Mouse (Mus musculus) right cerebral cortex, postnatal 10 days (tissue): ENCODE data around the gene Pex26.
A peak's percentile ranks its signal among the peaks of the same experiment; 100 is the strongest.

Experiments used
- DNase-seq, 2 experiments: peaks; one replicate each; pipeline ENCODE4 v3.0.0; 2021; ENCODE audit warnings: low spot score in 2 of 2

The Pex26 gene

DNA sequence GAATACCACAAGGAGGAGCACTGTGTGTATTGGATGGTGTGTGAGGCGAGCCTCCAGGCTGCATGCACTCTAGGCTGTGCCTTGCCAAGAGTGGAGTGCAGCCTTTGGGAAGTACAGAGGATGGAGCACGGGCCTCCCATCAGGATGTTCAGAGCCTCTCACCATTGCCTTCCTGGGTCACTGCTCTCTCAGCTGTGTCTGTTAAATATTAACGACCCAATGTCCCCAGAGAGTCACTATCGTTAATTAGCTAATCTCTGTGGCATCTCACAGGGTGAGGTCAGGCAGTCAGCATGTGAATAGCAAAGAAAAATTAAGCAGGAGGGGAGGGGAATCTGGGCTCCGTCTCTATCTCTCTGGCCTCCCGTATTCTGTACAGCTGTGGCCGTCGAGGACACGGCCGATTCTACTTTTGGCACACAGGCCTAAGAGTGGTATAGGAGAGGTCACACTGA lies 17.3 kb upstream of the Pex26 start:
- DNase-seq, result no peak

DNA sequence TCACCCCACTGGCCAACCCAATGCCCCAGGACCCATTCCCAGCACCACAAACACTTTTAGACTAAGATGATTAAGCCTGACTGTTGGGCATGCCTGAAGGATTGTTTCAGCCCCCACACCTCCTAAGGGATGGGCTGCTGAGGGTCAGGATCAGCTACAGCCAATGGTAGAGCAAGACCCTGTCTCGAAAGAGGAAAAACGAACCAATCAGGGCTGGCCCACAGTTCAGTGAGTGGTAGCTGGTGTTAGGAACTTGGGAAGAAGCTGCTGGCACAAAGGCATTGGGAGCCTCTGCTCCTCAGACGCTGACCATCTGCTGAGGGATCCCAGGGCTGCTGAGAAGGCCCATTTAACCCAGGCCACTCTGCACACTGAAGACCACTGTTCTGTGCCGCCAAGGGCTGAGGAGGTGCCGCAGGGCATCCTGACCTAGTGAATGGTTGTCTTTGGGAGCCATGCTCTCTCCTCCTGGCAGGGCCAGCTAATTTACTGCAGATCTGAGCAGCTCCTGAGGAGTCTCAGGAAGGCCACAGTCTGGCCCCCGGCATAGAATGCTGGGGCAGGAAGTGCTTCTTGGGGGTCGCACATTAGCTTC lies 16.0 kb upstream of the Pex26 start:
- no peak for DNase-seq

DNA sequence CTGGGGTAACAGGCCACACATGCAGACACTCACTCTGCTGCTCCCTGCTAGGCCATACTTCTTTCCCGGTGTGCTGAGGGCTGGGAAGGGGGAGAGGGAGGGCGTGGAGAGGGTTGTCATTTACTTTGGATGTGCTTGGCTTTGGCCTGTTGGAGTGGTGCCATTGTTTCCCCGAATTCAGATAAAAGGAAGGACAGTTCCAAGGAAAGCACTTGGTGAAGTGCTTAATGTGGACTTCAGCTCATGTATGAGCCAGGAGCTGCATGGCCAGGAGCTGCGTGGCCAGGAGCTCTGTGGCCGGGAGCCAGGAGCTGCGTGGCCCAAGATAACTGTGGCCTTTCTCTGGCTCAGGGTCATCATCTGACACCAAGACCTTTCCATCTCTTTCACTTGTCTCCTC lies 12.4 kb upstream of the Pex26 start:
- no peak for DNase-seq

DNA sequence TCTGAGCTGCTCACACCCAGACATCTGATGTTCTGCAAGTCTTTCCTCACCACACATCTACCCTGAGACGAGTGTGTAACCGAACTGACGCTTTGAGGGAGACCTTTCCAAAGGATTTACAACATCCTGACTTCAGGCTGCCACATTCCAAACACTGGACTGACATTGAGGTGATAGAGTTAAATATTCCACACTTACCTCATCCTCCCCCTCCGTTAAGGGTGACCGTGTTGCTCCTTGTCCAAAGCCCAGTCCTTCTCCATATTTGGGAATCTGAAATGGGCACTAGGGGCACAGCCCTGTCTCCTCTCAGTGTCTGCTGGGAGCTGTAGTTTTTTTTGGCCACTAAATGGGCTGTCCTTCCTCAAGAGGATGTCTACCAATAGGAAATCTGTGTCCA lies 10.0 kb upstream of the Pex26 start:
- DNase-seq, result no peak

DNA sequence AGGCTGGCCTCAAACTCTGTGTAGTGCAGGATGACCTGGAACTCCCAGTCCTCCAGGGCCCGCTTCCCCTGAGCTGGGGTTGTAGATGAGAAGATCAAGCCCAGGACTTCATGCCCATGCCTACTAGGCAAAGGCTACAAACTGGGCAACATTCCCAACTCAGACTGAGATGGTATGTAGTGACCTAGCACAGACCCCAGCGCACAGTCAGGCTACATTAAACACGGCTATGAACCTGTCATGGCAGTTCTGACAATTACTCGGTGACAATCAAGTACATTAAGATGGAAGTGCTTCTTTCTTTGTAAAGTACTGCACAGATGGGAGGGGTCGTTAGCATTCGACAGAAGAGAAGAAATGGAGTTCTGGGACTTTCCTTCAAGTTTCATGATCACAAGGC lies 8.7 kb upstream of the Pex26 start:
- DNase-seq, result no peak

DNA sequence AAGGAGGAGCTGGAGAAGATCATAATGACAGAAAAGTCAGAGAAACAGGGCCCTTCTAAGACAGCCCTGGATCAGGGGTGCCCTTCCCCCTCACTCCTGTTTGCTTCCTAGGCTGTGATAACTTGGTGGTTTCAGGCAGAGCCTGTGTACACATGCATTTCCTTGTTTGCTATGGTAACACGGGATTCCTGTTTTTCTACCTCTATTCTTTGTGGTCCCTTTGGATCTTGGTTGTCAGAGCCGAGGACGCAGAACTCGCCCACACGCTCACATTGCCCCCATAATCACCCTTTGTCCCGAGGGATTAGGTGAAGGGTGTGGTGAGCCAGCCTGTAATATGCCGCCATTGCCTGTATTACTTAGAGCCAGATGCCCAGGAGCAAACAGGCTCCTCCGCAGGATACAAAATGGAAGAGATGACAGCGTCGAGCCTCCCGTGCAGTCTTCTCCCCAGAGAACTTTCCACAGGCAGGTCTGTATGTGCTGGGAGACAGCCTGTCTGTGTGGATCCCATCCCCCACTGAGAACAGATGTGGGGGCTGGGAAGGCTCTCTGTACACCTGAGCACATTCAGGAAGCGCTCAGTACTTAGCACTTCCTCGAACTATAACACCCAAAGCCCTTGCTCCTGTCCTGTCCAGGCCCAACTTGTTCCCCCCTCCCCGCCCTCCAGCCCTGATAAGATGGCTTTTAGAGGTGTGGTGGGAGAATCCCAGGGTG lies 7.3 kb upstream of the Pex26 start:
- DNase-seq, result no peak

DNA sequence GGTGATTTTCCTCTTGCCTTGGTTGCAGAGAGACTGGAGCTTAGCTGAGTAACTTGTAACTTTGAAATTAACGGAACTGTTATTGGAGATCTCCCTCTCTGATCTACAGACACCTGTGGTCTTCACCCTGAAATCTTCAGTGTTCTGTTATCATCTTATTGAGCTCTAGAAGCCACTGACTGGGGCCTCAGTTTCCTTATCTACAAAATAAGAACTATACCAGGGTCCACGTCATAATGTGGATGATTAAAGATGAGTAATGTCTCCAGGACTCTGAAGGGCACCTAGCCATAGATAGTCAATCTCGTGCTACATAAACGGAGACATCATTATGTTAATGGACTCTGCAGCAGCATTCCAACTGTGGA lies 6.8 kb upstream of the Pex26 start:
- DNase-seq, result no peak

DNA sequence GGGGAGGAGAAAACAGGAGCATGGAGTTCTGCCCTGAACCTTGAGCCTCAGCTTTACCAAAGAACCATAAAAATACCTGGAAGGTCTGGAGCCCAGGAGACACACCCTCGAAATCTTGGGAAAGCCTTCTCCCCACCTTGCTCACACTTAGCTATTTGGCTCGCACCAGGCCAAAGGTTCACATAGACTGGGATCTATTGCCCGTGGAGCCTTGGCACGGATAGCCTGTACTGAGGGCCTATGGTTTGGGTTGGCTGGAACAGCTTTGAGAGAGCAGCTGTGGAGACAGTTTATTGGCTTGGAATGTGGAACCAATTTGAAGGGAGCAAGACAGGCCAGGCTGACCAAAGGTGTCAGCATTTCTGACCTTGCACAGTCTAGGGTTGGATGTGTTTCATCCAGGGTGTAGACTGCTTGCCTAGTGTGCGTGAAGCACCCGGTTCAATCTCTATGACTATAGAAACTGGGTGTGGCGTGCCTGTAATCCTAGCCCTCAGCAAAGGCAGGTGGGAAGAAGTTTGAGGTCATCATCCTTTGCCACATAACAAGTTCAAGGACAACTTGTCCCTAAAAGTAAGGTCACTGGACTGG lies 6.3 kb upstream of the Pex26 start:
- no peak for DNase-seq

DNA sequence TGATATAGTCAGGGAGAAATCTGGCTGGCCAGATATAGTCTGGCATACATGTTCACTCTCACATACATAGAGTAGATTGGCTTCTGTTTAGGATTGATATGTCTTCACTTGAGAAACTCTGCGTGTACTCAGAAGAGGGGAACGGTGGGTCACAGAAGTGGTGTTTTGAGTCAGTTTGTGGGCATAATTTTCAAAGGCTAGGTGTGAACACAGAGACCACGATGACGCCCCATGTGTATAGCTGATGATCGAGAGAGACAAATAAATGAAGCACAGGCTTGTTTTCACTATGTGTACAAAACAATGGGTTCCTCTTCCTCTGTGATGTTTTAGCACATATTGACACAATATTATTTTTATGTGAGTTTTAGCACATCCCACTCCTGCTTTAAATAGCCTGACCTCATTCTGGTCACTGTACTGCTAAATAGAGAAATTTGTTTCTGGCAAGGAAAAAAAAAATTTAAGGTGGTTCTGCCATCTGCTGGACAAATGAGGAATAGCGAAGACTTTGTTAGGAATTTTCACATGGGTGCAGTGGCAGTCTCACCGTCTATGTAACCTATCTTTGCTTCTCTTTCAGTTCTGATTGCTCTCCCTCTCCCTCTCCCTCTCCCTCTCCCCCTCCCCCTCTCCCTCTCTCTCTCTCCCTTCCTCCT lies 4.6 kb upstream of the Pex26 start:
- peak; percentile 74 to 79 for DNase-seq

DNA sequence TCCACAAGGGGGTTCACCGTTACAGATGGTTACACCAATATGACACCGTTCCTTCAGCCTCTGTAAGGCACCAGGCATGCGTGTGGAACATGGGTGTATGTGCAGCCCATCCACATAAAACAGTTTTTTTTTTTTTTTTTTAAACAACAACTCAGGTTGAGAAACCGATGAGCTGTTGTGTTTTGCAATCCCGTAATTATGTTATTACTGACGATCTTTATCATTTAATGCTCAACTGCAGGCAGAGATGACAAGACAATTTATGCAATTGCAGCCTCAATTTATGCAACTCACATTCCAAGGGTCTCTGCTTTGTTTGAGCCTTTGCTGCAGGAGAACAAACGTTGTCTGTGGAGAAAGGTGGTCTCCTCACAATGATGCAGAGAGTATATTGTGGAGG lies 3.6 kb upstream of the Pex26 start:
- DNase-seq, result no peak

DNA sequence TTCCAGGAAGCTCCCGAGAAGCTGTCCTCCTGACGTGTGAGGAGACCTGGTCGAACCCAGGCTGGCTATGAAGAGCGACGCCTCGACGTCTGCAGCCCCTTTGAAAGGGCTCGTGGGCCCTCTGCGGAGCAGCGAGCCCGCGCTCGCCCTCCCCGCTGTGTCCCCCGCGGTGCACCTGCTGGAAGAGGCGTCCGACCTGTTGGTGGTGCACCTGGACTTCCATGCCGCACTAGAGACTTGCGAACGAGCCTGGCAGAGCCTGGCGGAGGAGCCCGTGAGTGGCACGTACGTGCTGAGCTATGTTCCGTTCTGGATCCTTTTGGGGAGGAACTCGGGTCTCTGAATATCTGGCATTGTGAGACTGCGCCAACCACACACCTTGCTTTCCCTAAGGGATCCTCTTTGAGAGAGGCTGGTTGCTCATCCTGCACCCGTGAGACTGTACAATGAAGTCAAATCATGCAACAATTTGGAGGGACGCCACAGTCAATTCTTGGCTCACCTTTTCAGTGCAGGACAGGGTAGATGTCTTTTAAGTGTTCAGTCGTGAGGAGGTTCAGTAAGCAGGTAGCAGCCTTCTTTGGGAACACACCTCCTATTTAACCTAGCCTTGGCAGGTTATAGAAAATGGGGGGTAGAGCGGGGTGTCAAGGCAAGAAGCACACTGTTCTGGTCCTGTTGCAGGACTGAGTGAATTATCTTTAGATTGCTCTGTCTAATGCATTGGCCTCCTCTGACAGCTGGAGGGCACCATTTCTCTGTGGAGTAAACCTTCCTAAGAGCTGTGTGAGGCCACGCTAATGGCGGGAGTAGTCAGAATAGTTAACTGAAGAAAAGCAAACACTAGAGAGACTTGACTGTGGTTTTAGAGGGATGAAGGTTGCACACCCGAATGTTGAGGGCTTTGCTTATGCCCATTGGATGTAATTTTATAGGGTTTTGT lies 1.0 kb downstream of the Pex26 start:
- DNase-seq, result peak; percentile 67 to 75

DNA sequence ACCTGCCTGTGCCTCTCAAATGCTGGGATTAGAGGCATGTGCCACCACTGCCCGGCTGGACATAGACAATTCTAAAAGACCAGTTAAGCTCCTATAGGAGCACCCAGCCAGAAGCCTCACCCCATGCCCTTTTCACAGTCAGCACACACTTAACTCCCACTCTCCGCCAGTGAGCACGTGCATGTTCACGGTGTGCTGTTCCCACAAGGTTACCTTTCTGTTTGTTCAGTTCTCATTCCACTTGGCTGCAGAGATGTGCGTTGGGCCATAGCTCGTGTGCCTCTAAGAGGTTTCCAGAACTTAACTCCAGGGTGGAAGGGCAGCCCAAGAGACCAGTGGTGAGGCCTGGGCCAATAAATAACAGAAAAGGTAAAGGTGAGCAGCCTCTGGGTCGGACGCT lies 1.8 kb downstream of the Pex26 start:
- no peak for DNase-seq

DNA sequence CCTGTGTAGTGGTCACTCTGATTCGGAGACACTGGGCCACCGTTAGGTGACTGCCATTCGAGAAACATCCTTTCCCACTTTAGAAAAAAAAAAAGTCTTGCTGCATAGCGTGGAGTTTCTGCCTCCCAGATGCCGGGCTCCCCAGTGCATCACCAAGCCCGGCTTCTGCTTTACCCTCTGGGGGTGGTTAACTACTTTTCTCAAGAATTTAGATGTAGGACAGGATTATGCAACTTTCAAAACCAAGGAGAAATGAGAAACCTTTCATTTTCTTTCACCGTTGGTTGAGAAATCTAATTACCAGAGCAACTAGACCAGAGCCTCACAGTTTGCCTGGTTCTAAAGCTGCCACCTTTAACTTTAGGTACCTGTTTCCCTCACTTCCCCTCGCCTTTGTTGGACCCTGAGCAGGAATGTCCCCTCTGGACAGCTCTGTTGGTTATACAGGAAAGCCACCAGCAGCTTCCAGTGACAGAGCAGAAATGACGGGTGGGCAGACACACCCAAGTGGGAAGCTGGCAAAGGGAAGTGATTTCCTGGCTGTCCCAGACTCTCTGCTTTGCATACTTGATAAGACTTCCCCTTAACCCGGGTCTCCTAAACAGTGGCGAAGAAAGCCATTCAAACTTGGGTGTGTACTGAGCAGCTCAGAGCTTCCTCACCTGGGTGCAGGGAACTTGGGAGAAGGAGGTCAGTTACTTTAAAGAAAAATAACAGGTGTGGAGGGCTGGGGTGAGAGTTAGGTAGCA lies 8.0 kb downstream of the Pex26 start:
- no peak for DNase-seq

DNA sequence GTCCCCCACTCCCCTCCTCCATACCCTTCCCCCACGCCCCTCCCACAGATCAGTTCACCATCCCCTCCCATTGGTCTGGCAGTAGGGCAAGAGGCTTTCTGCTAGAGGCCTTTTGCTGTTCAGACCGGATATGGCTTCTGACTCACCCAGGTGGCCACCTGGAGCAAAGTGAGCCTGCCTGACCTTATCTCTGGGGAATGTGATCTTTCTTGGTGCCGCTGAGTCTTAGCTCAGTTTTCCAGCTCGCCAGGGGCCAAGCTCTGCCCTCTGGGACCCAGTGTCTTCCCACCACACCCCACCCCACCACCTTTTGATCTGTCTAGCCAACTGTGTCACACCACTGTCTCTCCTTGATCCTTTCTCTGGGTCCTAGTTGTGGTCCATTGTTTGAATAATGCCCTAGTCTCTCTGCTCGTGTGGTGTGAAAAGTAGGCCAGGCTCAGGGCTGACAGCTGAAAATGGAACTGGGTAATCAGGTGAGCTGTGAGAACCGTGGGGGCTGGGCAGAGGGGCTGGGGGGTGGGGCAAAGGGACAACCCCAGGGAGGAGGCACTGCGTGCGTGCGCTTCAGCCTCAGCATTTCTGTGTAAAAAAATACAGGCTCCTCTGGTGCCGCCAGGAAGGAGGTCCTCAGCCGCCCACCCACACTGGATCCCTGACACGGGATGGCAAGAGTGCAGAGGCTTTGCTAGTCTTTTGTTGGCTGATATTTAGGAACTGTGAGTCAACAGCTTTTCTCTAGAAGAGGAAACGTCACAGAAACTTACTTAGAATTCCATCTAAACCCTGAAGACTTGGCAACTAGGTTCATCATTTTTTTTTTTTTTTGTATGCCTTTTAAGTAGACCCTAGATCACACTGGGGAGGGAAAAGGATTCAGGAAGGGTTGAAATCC lies 10.8 kb downstream of the Pex26 start:
- no peak for DNase-seq

DNA sequence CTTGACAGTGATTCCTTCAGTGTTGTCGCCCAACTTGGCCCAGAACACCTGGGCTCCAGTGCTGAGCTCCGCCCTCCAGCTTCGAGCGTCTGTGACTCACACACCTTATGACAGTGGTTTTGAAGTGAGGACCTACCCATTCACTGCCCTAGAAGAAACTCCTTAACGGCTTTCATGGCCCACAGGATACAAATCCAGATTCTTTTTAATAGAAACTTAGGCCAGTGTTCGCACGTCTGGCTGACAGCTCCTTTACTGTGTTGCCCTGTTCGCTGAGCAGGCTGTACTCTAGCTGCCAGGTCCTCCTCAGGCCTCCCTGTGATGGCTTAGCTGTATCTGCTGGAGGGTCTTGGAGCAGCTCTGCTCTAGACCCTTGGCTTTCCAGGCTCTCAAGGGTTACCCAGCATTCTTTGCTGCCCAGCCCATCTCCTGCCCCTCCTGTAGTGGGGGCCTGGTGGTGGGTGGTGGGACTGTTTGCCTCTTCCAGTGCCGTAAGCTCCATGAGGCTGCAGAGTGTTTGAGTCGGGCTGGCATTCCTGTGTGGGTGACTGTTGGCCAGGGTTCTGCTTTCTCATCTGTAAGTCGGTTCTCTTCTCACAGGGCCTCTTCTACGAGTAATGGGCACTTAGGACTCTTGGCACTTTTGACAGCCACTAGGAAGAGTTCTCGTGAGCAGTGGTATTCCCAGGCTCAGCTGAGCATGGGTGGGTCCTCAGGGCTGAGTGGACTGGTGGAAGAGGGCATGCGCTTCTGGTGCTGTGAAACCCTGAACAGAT lies 11.7 kb downstream of the Pex26 start:
- DNase-seq, result no peak

DNA sequence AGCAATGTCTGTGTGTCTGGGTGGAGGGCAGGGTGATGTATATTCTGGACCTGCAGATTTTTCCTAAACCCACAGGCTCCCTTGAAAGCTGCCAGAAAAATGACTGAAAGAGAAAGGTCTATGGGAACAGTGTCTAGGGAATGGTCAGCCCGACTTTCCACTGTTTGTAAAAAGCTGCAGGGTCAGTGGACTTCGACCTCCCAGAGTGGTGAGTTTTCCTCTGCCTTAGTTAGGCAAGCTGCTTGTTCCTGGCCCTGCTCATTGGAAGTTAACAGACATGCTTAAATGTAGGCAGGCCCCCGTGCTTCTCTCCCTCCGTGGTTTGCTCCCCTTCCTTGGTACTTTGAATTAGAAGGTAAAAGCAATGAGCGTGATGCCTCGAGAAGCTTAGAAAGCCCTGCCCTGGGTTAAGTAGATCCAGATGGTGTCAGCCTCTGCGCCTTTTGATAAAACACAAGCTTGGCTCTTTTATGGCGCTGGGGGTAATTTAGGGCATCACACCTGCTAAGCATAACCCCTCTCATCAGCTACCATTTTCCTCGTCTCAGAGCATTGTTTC lies 14.4 kb downstream of the Pex26 start:
- no peak for DNase-seq

DNA sequence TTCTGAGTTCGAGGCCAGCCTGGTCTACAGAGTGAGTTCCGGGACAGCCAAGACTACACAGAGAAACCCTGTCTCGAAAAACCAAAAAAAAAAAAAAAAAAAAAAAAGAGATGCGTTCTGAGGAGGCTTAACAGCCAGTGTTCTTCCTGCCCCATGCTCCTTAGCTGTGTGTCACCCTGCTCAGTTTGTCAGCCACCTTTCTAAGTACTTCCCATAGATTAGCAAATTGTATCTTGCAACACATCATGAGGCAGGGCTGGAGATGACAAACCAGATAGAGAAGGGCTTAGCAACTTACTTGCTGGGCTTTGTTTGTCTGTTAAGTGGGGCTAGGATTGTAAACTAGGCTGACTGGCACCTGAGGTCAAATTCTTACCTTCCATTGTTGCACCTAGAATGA lies 17.0 kb downstream of the Pex26 start:
- DNase-seq, result no peak

DNA sequence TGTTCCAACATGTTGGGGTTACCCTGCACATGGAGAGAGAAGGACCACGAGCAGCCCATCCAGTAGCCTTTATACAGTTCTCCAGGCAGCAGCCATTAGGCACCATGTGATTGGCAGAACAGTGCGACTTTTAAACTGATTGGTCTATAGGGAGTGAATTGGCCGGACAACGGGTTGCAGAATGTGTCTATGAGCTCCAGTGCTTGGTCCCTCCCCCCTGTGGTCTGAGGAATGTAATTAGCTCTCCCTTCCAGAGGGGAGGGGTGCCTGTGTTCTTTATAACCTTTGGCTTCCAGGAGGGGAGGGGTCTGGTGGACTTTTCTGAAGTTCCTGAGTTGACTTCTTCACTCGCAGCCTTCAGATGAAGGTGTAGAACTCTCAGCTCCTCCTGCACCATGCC lies 18.6 kb downstream of the Pex26 start:
- peak in 1 of 2 experiments; percentile 16 for DNase-seq

DNA sequence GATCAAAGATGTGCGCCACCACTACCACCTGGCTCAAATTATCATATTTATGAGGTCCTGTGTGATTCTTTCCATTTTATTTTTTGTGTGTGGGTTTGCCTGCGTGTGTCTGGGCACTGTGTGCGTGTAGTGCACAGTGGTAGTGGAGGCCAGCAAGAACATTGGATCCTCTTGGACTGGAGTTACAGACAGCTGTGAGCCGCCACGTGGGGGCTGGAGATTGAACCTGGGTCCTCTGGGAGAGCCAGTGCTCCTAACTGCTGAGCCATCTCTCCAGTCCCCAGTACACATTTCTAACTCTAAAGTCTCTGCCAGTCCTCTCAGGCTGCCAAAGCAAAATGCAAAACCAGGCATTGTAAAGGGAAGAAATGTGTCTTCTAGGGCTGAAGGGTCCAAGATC lies 23.0 kb downstream of the Pex26 start:
- DNase-seq, result peak in 1 of 2 experiments; percentile 13
